Mouse (Mus musculus) v-Abl transformed pro-B cells (cell line): ENCODE results near the gene Olfr248.

Experiments used
- in situ Hi-C, 2 experiments: fragments of 400-800 bp; cut with MboI; formaldehyde crosslinking; loops; one replicate each; pipeline ENCODE4 v1.15.1; 2025; ENCODE audit not compliant: unreplicated experiment in 2 of 2

Gene Olfr248

GRCm38 (mm10) chr1:174390746-174391145, at the start of gene Olfr248:
Gene Olfr248 (plus strand): TSS chr1:174391046.
- in situ Hi-C loops: no loop called here

- in situ Hi-C loops: loop anchor here (5.0 kb wide), 1 partner anchor 1116 kb away; no protein-coding TSS in a partner anchor
Observed at GRCm38 (mm10) chr1:174353636-174354035, 37.2 kb upstream of the Olfr248 start.

- in situ Hi-C loops: loop anchor here (5.0 kb wide), 1 partner anchor 1117 kb away; no protein-coding TSS in a partner anchor
Observed at GRCm38 (mm10) chr1:174354640-174355039, 36.2 kb upstream of the Olfr248 start.

- in situ Hi-C loops: no loop called here
Observed at GRCm38 (mm10) chr1:174364882-174365451, 25.9 kb upstream of the Olfr248 start, which contains the start of gene Olfr417. Gene Olfr417 (plus strand): TSS chr1:174365122.

GRCm38 (mm10) chr1:174373799-174374198, 17.0 kb upstream of the Olfr248 start:
- in situ Hi-C loops: no loop called here

GRCm38 (mm10) chr1:174422959-174423358, 32.1 kb downstream of the Olfr248 start:
- in situ Hi-C loops: no loop called here

- in situ Hi-C loops: no loop called here
Observed at GRCm38 (mm10) chr1:174423764-174424163, 32.9 kb downstream of the Olfr248 start, which contains the start of gene Olfr414. Gene Olfr414 (plus strand): TSS chr1:174424064.

- in situ Hi-C loops: loop anchor here (25.0 kb wide), 1 partner anchor 464 kb away; no protein-coding TSS in a partner anchor
Observed at GRCm38 (mm10) chr1:174426180-174426986, 35.5 kb downstream of the Olfr248 start.

- in situ Hi-C loops: loop anchor here (25.0 kb wide), 1 partner anchor 465 kb away; no protein-coding TSS in a partner anchor
Observed at GRCm38 (mm10) chr1:174427402-174427801, 36.6 kb downstream of the Olfr248 start.

- in situ Hi-C loops: loop anchor here (25.0 kb wide), 1 partner anchor 466 kb away; no protein-coding TSS in a partner anchor
Observed at GRCm38 (mm10) chr1:174428407-174428806, 37.6 kb downstream of the Olfr248 start.

GRCm38 (mm10) chr1:174434121-174434520, 43.3 kb downstream of the Olfr248 start:
- in situ Hi-C loops: loop anchor here (25.0 kb wide), 1 partner anchor 472 kb away; no protein-coding TSS in a partner anchor
